Mouse (Mus musculus) brain, embryonic 14.5 days (tissue): ENCODE data around the gene Metrnl. TPM values are rescaled to one million over a fixed set of nuclear protein-coding genes. Genes with fewer than 3 reads are reported as not detected.
A peak's percentile ranks its signal among the peaks of the same experiment; 100 is the strongest.

Experiments used
- DNase-seq: peaks from one replicate; pipeline ENCODE4 v3.0.0-alpha.2; 2011; ENCODE audit warnings: low read depth
- CTCF ChIP-seq: fragments of 200-500 bp; IDR thresholded peaks from 2 replicates; pipeline ENCODE4 v1.5.1; 2012; ENCODE audit warnings: inconsistent platforms, mild to moderate bottlenecking, moderate library complexity, borderline replicate concordance; ENCODE audit not compliant: insufficient read depth, insufficient read length; ENCODE audit errors: extremely low read depth
- POLR2A ChIP-seq: fragments of 200-500 bp; IDR thresholded peaks from 2 replicates; pipeline ENCODE4 v1.6.1; 2012; ENCODE audit warnings: mild to moderate bottlenecking, inconsistent platforms, borderline replicate concordance; ENCODE audit not compliant: poor library complexity, insufficient read depth, insufficient read length, severe bottlenecking; ENCODE audit errors: extremely low read depth
- polyA plus RNA-seq: library from polyadenylated mRNA; depleted of rRNA; stranded (reverse); fragments of >200 nt; gene quantifications from 2 replicates; pipeline ENCODE4 v1.2.3, GENCODE M21; 2012

Gene Metrnl
- polyA plus RNA-seq, 1 experiment, result 11.9 TPM

DNA sequence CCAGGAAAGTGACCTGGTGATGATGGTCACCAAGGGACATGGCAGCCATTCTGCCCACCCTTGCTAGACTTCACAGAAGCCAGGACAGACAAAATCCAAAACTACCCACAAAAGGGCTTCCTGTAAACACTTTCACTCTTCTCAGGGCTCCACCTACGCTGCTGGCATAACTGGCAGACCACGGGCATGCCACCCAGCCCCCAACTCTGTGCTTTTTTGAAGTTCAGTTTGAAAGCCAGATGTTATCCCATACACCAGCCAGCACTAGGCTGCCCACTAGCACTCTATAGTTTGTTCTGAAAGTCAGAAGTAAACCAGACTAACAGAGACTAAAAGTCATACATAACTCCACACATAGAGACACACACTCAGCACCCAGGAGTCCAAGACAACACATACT, 13.3 kb upstream of the Metrnl start:
- TF ChIP-seq POLR2A (no peak), CTCF (no peak)
- no peak for DNase-seq

DNA sequence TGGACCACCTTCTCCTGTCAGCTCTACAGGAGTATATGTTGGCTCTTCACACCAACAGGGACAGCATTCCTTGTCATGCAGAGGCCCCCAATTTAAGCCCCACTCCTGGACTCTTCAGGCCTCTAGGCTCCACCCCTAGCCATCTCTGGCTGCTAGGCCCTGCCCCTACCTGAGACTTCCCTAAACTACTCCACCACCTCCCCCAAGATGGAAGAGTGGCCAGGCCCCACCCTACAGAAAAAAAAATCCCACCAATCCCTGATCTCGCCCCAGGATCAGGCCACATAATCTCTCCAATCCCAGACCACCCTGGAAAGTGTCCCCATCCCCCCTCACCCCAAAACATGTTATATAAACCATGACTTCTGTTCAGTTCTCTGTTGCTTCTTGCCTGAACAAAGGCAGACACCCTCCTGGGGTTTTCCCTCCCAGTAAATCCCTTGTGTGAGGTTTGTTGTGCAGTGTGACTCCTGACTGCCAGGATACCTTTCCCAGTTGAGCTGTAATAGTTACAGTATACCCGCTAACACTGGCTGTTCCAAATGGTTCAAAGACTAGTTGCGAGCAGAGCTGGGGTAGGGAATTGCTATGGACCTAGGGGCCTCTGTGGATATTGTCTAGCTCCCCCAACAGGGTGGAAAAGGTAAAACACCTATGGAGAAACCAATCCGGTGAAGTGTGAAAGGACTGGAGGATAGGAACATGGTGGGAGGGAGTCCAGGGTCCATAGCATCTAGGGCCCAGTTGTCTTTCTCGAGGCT, 5.9 kb upstream of the Metrnl start:
- DNase-seq, result no peak
- TF ChIP-seq POLR2A (no peak), CTCF (no peak)

DNA sequence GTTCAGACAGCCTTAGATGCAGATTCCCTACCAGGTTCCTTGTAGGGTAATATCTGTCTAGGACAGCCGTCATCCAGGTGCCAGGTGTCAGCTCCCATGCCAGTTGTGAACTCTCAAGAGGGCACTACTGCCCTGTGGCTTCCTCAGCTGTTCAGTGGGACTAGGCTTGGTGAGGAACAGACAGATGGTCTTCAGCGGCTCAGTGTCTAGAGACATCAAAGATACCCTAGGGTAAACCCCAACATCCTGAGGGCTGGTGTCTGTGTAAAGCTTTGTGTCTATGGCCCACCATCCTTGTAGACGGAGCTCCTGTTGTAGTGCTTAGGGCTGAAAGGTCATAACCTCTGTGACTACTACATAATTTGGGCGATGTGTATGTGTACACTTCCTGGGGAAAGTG, 4.1 kb upstream of the Metrnl start:
- no peak for TF ChIP-seq CTCF
- no peak for TF ChIP-seq POLR2A

DNA sequence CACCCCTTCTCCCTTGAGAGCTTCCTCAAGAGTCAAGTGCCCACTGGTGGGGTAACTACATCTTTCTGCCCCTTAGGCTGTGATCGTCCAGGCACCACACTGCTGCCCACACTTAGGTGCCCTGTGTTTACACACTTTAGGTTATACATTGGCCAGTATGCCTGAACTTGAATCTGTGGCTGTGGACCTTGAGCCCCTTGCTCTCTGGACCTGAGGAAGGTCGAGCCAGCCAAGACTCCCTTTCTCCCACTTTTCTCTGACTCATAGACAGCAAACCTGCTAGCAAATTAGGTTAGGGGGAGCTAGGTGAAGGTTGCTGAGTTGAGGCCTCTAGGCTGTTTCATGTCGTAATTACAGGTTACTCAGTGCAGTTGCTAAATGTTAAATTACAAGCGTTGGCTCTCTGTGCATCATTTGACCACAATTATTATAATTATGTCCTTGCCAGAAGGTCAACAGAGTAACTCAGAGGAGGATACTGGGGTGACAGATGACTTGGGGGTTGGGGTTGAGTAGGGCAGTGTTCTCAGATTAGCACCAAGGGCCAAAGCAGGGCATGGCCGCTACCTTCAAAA, 2.9 kb upstream of the Metrnl start:
- TF ChIP-seq CTCF, result no peak
- TF ChIP-seq POLR2A, result no peak
- no peak for DNase-seq

More for the DNA sequence above, 4.1 kb upstream of the Metrnl start:
- no peak for DNase-seq

DNA sequence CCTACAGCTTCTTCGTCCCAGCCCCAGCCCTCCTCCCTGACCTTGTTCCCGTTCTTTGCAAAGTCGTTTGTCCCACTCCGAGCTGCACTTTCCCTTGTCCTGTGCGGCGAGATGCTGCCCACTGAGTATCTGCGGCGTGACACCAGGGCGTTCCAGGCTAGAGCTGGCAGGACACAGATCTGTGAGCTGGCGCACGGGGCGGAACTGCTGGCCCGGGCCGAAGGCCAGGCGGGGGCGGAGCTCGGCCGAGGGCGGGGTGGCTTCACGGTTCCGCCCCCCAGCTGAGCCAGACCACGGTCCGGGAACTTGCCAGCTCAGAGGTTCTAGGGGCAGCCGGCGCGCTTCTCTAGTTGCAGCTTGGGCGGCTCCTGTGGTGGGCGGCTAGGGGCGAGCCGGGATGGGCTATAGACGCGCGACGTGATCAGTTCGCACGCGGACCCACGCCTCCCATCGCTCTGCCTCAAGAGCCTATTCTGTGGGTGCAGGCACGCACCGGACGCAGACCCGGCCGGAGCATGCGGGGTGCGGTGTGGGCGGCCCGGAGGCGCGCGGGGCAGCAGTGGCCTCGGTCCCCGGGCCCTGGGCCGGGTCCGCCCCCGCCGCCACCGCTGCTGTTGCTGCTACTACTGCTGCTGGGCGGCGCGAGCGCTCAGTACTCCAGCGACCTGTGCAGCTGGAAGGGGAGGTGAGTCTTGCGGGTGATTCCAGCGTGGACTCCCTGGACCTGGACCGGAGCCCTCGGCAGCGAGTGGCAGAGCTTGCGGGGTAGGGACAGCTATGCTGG, 959 bp downstream of the Metrnl start:
- peak; percentile 84 for DNase-seq
- TF ChIP-seq POLR2A, result no peak
- TF ChIP-seq CTCF, result no peak

DNA sequence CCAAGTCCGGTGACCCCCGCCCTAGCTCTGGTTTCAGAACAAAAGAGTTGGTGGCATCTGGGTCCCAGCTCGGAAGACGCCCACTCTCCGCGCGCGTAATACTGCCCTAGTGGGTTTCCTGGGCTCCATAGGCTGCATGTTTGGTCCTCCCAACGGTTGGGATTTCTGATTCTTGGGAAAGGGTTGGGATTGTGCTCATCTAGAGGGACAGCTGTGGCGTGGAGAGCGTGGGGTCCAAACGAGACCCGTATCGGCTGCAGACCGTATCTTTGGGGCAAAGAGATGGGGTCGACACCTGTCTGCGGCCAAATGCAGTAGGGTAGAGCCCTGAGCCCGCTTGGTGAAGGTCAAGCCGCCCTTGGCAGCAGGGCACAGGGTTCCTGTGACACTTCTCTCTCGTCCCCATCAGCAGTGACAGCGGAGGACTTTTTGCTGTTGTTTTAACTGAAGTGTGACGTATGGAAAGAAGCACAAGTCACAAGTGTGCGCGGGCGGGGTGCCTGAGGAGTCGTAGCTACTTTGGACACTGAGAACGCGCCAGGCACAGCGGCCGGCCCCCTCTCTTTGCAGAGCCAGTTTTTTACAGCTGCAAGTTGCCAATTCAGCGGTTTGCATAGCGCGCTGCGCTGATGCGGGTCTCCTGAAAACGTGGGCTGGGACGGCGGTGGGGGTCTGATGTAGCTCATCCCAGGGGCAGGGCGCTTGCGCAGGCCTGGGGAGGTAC, 1.7 kb downstream of the Metrnl start:
- no peak for TF ChIP-seq CTCF
- no peak for TF ChIP-seq POLR2A
- DNase-seq, result peak; percentile 46

DNA sequence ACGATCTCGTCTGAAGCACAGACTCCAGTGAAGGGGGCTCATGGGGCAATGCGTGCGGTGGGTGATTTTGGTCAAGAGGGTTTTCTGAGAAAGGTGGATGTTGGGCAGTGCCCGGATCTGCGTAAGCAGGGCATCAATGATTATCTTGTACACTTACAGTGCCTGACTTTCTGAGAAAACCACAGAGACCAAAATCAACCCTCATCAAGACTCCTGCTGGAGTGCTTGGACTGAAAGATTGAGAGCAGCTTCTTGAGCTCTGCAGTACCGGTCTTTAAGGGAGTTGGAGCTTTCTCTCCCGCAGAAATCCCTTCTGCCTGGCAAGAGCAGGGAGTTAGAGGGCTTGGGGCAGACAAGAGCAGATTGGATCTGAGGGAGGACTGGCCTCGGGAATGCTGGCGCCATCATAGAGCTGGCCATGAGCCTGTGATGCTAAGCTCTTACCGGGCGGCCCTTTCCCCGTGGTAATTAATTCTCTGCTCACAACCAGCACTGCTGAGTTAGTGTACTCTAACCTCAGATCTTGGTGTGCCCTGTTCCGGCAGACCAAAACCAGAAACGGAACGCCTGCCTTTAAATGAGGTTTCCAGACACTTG, 2.4 kb downstream of the Metrnl start:
- no peak for TF ChIP-seq CTCF
- no peak for TF ChIP-seq POLR2A
- DNase-seq, result peak; percentile 33

DNA sequence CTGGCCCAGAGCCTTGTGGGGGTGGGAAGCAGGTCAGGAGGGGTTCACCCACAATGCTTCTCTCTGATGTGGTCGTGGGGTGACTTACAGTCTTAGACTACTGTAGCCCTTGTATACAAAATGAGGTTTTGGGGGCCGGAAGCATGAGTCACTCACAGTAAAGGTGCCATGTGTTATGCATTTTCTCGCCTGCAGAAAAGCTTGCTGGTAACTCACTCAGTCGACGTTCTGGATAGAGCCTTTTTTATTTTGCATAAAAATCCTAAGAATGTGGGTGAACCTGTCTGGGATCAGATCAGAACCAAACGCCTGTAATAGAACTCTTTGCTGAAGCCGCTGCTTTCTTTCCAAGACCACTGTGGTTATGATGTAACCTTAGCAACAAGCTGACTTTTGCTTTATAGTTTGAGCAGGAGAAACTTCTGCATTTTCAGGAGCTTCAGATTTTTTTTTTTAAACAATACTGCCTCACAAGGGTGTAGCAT, 5.2 kb downstream of the Metrnl start:
- TF ChIP-seq CTCF (no peak), POLR2A (no peak)

DNA sequence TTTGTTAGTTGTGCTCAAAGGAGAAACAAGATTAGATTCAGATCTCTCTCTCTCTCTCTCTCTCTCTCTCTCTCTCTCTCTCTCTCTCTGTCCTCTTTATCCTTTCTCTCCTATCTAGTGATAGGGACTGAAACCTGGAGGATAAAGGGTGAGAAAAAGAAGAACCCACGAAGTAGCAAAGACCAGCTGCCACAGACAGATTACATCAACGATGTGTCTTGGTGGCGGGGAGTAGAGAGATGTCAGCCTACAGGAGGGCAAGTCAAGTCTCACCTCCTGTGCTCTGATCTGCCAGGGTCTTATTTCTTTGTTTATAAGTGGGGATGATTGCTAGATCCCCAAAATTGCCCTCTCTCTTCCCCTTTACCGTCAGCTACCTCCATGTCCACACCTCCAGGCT, 7.9 kb downstream of the Metrnl start:
- TF ChIP-seq CTCF (no peak), POLR2A (no peak)
- DNase-seq, result no peak

More for the DNA sequence above, 5.2 kb downstream of the Metrnl start:
- DNase-seq, result no peak

DNA sequence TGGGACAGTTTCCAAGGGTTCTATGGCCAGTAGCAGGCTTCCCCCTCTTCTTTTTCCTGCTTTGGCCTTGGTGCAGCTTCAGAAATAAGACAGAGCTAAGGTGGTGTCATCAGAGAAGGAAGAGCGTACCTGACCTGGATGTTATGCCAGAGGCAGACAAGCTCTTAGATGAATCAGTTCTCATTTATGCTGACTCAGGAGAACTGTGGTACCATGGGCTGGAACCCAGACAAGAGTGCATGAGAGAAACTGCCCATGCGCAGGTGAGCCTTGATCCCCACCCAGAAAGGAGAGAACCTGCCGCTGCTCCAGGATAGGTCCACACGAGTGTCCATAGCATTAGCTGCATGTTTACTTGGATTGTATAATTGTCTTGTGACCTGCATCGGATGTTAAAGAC, 8.9 kb downstream of the Metrnl start:
- DNase-seq, result no peak
- no peak for TF ChIP-seq CTCF
- no peak for TF ChIP-seq POLR2A

DNA sequence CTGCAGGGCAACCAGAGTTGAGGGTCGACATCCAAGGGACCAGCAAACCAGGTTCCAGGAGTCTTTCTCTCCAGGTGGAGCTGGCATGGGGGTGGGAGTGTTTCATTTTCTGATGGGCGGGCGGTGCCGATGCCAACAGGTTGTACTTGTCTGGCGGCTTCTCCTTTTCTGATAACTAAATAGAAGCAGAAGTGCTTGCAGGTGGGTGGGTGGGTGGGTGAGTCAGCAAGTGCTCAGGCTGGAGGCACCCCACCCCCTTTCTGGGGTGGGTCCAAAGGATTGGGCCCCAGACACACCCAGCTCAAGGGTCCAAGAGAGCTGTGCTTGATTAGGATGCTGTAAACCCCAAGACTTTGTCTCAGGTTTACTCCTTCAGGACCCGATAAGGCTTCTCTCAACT, 11.6 kb downstream of the Metrnl start:
- no peak for DNase-seq
- TF ChIP-seq CTCF, result no peak
- no peak for TF ChIP-seq POLR2A

DNA sequence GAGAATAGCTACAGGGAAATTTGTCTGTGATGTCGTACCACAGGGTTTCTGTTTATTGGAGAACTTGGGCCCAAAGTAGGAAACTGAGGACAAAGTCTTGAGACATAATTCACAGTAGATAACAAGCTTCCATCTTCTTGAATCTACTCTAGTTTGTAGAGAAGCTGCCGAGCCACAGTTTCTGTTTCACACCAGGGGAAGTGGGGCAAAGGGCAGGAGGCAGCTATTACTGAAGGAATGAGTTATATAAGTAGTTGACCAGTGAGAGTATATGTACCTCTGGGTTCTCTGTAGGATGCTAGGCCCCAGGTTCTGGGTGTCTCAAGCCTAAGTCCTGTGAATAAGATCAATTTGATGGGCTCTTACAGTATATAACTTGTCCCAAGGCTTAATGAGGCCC, 12.2 kb downstream of the Metrnl start:
- TF ChIP-seq POLR2A (no peak), CTCF (no peak)
- no peak for DNase-seq
